Mouse (Mus musculus) thymus, adult 18-20 months (tissue): ENCODE measurements around the gene Crebl2.

Source experiments
- DNase-seq, 2 experiments: peaks; one replicate each; pipeline ENCODE4 v3.0.0; 2022; ENCODE audit warnings: mixed read lengths in 2 of 2

The Crebl2 gene

DNA sequence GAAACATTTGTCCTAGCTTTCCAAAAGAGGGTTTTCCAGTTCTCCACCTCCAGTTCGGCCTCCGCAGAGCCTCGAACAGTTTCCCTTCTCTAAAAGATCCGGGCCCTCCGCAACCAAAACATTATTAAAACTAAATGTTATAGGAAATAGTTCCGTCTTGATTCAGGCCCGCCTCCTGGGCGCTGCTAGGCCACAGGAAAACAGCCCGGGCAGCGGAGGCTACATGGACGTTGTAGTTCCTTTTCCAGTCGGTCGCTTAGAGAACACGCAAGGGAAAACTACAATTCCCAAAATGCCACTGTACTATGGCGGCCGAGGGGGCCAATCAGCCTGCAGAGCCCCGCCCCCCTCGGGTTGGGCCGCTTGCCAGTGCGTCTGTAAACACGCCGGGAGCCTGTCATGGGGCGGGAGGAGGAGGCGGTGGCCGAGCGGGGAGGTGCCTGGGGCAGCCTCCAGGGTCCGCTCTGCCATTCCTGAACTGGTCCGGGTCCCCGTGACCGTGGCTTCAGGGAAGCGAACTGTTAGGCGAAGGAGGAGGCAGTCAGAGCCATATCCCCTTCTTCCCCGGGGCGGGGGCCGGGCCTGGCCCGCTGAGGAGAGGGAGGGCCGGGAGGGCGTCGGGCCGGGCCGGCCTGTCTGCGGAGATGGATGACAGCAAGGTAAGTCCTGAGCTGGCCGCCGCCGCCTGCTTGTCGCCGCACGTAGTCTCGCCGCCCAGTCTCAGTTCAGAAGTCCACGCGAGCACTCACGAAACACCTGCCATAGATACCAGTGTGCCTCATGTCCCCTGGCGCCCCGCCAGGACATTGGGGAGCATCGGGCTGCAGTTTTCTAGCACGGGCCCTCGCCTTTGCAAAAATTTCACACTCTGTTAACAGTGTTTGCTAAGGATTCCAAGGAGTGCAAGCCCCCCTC is at the start of gene Crebl2:
Crebl2 (plus strand) TSS at position 369 of the 915 bp plus-strand sequence.
- peak; percentile 94 to 96 for DNase-seq

DNA sequence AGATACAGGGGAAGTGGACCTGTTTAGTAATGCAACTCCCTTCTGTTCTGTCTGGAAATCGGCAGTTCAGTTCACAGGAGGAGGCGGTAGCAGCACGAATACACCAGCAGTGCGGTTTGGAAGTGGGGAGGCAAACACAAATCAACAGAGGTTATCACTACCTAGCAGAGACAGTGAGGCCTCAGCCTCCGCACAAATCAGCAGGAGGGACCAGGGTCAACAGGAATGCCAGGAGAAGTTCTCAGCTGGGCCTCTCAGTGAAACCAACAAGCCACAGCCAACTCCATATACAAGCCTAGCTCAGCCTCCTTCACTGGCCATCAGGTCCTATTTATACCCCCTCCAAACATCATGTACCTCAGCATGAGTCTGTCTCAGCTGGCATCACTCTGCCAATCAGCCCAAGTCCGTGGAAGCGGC is 48.5 kb upstream of the Crebl2 start:
- DNase-seq = no peak

DNA sequence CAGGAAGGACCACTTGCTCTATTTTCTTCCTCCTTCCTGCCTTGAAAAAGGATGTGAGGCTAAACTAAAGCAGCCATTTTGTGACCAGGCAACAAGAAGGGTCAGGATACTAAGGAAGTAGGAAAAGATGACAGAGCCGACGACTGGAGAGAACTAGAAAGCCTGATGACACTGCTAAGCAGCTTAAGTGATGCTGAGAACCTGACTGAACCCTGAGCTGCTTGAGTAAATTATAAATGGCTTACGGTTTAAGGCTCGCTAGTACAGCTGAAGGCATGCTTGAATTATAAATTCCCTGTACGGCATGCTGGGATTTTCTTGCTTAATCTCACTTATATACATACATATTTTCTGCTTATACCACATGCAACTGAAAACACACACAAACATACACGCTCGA is 47.1 kb upstream of the Crebl2 start:
- DNase-seq = no peak

DNA sequence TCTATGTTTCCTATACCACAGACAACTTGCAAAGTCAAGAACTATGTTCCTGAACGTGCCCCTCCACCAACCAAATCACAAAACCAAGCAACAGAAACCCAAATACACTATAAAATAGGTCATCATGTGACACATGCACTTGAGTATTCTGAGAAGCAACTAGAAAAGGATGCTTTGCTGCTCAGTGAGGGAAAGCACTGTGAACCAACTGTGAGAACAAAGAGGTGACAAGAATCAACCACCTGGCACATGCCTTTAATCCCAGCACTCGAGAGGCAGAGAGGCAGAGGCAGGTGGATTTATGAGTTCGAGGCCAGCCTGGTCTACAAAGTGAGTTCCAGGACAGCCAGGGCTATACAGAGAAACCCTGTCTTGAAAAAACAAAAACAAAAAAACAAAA is 43.5 kb upstream of the Crebl2 start:
- DNase-seq = peak in 1 of 2 experiments; percentile 56

DNA sequence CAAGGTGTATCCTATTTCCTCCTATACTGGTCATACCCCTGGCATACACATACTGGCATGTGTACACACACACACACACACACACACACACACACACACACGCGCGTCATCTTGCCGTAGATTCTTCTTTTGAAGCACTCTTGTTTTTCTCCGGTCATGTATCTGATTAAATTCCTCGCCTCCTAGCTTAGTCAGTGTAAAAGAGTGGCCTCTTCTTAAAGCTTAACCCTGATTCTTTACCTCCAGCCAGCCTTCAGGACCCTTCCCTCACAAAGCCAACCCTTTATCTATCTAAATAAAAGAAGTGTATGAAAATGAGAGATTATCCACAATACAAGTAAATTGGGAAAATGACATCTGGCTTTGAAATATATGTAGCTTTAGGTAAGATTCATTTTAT is 40.9 kb upstream of the Crebl2 start:
- DNase-seq = no peak

DNA sequence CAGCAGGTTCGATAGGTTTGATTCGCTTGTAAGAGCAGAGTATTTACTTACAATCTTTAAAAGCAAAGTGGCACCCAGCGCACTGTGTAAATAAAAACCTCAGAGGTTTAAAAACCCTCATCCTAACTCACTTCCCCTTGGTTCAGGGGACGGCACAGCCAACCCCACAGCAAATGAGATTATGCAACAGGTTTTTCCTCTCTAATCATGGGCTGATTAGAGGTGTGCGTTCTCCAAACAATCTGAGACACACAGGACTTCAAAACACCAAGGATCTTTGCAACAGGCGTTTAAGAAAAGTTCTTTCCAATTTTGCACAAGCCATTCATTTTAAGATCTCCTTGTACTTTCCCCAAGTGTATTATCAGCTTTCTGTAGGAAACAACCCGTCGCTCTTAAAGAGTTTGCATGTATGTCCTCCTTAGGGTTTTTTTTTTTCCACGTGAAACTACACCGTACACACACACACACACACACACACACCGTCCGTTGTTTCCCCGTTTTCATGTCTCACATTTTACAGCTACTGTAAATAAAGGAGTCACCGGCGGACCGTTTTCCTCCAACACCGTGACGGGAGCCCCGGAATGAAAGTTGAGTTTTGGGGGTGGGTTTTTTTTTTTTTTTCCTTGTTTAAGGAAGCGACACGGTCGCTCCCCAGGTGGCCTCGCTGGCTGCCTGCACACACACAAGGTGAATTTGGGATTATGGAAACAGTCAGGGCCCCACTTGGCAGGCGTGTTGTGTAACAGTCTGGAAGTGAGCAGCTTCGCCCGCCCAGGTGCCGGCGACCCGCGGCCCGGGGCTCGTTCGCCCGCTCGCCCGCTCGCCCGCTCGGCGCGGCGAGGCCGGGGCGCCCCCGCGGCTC is 38.5 kb upstream of the Crebl2 start:
- DNase-seq = peak in 1 of 2 experiments; percentile 22

DNA sequence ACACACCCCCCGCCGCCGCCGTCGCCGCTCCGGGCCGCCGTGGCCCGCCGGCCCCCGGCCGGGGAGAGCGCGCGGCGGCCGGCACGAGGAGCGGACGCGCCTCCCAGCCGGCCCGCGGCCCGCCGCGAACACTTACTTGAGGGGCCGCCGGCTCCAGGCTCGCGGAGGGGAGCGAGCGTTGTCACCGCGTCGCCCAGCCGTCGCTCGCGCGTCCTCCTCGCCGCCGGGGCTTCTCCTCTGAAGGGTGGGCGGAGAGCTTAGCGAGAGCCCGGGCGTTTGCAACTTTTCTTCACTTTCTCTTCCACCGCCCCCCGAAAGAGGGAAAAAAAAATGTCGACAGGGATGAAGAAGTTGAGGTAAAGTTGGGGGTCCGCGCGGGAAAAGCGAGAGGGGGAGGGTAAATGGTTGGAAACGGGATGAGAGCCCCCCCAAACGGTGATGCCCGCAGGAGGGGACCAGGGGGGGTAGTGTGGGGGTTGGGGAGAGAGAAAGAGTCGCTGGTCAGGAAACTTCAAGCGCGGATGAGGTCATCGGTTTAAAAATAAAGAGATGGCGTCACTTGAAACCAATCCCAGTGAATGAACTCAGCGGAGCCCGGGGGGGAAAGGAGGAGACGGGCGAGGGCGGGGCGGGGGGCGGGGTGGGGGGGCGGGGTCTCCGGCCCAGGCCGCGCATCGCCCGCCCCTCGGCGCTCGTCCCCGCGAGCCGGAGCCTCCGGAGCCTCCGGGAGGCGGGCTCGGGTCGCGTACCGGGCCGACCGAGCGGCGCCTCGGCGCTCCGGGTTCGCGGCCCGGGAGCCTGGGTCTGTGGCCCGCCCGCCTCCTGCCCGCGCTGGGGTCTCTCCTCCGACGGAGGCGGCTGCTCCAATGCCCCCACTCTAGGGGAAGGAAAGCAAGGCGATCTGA is 37.6 kb upstream of the Crebl2 start, which contains the start of gene Dusp16:
Dusp16 (minus strand) TSS at position 485 of the 905 bp plus-strand sequence.
- peak; percentile 56 to 76 for DNase-seq

DNA sequence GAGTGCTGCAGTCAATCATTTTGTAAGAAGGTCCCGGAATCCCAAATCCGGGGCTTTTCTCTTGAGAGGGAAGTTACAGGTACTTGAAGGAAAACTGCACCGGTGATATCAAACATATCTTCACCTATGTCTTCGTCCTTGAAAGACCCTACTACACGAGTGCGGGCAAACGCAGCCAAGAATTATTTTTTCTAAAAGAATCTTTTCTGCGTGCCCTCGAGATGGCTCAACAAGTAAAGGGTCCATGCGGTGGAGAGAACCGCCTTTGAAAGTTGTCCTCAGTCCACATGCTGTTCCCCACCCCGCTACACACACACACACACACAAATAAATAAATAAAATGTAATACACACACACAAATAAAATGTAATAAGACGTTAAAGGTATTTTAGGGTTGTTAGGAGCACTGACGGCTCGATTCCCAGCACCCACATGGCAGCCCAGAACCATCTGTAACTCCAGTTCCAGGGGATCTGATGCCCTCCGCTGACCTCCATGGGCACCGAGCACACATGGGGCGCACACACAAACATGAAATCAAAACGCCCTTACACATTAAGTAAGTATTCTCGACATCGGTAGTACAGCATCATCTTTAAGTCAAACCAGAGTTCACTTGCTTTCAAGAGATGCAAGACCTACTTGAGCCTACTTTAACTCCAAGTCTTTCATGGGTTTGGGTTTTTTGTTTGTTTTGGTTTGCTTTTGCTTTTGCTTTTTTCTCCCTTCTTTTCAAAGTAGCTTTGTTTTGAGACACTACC is 36.7 kb upstream of the Crebl2 start:
- DNase-seq = peak in 1 of 2 experiments; percentile 40

DNA sequence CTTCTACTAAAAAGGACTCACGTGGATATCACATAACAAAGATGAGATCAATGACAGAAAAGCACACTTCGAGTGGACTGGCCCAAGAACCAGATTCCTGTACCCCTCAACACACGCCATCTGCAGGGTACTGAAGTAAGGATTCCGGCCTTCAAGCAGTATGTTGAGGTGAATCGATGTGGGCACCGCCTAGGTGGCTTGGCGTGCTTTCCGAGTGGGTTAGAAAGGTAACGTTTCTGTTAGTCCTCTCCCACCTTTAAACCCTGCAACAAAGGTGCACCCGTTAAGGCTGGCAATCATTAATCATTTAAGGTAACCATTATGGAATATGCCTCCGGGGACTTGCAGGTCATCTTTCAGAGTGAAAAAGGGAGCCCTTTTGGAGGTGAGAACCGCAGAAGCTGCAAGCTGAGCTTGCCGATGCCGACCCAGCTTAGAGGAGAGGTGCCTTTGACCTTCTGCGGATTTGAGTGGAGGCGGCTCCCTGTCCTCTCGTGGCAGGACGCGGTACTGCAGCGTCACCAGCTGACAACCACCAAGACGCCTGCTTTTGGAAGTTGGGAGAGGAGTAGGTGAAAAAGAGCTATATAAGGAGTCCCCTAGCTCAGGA is 35.9 kb upstream of the Crebl2 start:
- peak; percentile 62 to 66 for DNase-seq

DNA sequence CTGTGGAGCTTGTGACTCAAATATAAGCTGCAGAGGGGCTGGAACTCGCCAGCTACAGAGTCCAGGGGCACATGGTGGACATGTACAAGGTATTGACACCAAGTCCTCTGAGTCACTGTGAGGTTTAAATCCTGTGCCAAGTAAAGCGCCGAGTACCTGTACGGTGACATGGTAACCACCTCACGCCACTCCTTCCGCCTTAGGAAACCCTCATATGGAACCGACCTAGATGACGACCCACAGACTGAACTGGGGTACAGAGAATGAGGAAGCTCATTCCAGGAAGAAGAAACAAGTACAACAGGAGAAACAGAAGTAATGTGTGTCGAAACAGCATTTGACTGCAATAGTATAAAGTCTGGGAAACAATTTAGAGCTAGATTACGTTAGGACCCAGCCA is 33.7 kb upstream of the Crebl2 start:
- DNase-seq = no peak

DNA sequence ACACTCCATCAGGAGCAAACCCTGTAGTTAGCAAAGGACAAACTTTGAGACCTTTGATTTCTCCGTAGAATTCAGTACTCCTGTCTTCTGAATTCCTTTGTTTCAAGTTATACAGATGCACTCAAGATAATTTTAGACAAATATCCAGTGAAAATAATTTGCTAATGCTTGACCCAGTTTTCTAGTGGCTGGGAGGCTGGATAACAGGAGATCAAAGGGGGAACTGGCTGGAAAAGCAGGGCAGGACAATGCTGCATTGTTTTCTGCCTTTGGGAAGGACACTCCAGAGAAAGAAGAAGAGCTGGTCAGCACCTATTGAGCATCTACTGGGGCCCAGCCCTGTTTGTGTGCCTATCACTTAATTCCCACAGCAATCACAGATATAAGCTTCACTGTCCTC is 28.5 kb upstream of the Crebl2 start:
- DNase-seq = no peak

DNA sequence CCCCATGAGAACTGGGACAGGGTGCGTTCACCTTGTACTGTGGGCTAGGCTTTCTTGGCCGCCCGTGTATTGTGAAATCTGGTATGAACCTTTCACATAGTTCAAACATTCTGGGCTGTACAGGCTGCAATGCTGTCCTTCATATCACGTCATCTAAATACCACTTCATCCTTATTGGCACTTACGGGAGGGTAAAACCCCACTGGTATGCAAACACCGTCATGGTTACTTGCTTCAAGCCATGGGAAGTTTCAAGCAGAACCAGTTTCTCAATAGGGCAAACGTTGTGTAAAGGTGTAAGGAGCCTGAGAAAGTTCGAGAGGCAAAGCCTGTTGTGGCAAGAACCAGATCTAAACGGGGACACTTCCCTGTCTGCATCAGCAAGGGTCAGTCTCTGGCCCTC is 27.3 kb upstream of the Crebl2 start:
- no peak for DNase-seq

DNA sequence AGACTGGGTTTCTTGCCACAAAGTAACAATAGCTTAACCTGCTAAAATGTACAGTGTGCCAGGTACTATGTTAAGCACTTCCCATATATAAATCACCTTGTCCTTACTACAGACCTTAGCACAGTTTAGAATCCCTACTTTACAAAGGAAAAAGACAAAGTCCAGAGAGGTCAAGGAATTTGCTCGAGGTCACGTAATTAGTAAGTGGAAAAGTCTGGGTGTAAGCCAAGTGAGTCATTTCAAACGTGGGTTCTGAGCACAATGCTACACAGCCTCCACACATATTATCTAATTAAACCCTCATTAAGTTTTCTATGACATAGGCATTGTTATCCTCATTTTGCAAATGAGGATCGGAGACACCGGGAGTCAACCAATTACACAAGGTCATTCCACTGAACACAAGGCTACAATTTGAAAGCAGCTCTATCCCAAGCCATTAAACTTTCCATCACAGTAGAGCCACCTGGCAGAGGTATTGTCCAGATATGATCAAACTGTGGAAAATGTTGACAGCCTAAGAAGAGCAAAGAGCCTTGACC is 25.1 kb upstream of the Crebl2 start:
- DNase-seq = no peak

DNA sequence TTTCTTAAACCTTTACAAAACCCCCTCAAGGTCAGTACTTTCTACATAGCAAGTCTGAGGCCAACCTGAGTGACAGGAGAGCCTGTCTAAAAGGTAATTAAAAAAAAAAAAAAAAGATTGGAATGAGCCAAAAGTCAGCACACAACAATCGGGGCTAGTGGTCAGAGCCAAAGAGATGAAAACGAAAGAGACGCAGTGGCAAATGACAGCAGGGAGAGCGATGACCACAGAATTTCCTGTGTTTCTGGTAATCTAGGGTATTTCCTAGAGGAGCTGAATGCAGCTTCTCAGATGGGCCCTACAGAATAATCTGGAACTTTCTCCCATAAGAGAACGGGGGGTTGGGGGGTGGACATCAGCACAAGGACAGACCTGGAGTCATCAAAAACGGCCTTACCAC is 23.8 kb upstream of the Crebl2 start:
- DNase-seq = no peak

DNA sequence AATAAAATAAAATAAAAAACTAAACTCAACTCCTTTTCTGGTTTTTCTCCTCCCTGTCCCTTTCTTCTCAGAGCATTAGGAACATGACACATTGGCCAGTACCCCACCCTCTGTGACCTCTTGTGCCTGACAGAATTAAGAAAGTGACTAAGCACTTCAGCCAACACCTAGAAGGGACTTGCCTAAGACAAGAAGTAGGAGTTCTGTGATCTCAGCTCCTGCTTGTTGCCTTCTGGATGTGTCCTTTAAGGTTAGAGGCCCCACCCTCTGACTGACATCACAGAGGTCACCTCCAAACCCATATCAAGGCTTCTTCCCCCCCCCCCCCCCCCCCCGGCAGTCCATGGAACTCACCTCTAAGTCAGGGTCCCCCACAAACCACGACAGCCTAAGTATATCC is 22.9 kb upstream of the Crebl2 start:
- DNase-seq = no peak

DNA sequence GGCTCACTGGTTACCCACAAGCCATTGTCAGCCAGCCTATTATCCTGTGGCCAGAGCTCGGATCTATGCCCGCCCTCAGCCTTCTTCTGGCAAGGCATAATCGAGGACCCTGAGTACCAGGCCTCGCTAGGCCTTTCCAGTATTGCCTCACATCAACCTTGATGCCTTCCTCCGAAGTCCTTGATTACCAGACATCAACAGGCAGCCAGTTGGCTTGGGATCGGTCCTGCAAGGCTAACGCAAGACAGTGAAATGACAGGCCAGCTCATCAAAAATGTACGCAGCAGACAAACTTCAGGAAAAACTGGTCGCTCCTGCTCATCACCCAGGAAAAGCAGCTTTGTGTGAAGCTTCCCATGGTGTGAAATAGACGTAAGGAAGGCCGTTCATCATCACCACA is 22.2 kb upstream of the Crebl2 start:
- DNase-seq = no peak

DNA sequence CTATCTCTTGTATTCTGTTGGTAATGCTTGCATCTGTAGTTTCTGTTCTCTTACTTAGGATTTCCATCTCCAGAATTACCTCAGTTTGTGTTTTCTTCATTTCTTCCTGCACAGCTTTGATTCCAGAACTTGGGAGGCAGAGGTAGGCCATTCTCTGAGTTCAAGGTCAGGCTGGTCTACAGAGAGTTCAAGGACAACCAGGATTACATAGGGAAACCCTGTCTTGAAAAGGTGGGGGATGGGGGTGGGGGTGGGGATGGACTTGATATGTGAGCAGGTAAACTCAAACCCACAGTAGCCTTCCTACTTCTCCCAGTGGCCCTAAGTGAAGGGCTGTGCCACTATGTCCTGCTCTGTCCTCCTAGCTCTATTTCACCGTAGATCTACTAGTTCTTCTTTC is 16.9 kb upstream of the Crebl2 start:
- DNase-seq = no peak

DNA sequence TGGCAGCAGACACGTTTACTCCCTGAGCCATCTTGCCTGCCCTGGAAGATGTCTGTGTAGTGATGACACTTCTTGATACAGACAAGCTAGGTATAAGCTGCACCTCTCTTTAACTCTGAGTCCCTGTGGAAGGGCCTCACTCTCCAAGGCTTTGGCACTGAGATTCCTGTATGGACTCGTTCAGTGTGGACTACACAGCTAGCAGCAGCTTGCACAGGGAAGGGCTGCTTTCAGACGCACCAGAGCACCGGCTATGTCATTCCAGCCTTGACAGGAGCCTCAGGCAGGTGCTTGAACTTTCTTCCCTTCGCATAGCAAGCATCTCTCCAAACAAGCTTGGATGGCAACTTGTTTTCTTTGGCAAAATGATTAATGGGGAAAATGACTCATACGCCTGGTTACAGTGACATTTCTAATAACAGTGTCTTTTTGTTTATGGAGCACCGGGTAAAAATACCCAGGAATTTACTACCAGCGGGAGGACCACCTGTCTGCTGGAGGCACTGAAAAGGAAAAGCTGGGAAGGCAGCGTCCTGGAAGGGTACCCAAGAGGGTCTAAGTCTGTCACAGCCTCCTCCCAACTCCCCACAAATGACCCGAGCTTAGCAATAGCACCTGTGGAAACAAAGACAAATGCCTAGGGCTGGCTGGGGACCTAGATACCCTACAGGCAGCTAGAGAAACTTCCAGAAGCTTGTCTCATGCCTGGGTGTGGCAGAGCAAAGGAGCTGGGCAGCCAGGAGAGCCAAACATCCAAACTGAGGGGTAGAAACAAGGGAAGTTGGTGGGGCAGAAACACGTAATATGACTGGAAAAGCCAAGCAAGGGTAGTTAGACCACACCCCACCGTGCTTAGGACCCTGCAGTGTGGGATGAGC is 12.7 kb upstream of the Crebl2 start:
- no peak for DNase-seq

DNA sequence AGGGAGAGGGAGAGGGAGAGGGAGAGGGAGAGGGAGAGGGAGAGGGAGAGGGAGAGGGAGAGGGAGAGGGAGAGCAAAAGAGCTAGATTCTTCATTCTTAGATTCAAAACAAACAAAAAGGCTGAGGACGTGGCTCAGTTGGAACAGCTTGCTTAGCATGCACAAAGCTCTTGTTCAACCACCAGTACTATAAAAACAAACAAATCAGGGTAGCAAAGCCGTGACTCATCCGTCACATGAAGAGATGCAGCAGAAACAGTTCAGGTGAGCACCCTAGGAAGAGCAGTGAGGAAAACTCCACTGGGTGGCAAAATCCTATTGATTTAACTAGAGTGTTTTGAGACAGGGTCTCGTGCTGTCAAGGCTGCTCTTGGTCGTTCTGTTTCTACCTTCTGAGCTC is 10.2 kb upstream of the Crebl2 start:
- DNase-seq = no peak

DNA sequence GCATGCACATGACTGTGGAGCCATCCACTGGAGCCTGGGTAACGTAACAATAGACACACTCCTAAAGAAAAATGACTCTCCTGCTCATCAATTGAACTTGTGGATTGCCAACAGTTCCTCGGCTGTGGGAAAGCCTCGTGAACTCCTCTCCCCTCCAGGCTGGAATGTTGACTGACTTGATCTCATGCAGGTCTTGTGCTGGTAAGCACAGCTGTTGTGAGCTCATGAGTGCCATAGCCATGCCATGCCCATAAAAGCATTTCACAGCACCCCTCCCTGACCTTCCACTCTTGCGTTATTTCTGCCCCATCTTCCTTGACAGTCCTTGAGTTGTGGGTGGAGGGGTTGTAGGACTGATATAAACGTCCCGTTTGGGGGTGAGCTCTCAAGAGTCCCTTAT is 9.5 kb upstream of the Crebl2 start:
- DNase-seq = no peak
